Mouse (Mus musculus) testis, adult 2 months (tissue): ENCODE measurements around the gene Foxp1. TPM values are rescaled to one million over a fixed set of nuclear protein-coding genes. Genes with fewer than 3 reads are reported as not detected.

Source experiments
- H3K27ac ChIP-seq: fragments of 200-500 bp; 2 replicates; pipeline ENCODE4 v1.5.1; 2012; ENCODE audit warnings: low read depth, low read length; ENCODE audit not compliant: control insufficient read depth, insufficient read depth
- H3K27me3 ChIP-seq: fragments of 200-500 bp; 2 replicates; pipeline ENCODE4 v1.6.1; 2012; ENCODE audit warnings: mild to moderate bottlenecking, low read length, moderate library complexity; ENCODE audit not compliant: control insufficient read depth, insufficient read depth
- H3K36me3 ChIP-seq: fragments of 200-500 bp; 2 replicates; pipeline ENCODE4 v1.6.1; 2012; ENCODE audit warnings: mild to moderate bottlenecking, low read length; ENCODE audit not compliant: control insufficient read depth, insufficient read depth
- H3K4me1 ChIP-seq: fragments of 200-500 bp; 2 replicates; pipeline ENCODE4 v1.6.1; 2012; ENCODE audit warnings: low read length; ENCODE audit not compliant: control insufficient read depth, insufficient read depth
- H3K4me3 ChIP-seq: fragments of 200-500 bp; 2 replicates; pipeline ENCODE4 v1.5.1; 2012; ENCODE audit warnings: low read depth, mild to moderate bottlenecking, low read length, moderate library complexity, mixed read lengths; ENCODE audit not compliant: control insufficient read depth
- CTCF ChIP-seq: fragments of 200-500 bp; IDR thresholded peaks from 2 replicates; pipeline ENCODE4 v1.5.1; 2012; ENCODE audit warnings: low read depth, mild to moderate bottlenecking, inconsistent platforms, low read length, moderate library complexity; ENCODE audit not compliant: control insufficient read depth, insufficient read depth, insufficient replicate concordance
- POLR2A ChIP-seq: fragments of 200-500 bp; IDR thresholded peaks from 2 replicates; pipeline ENCODE4 v1.6.1; 2012; ENCODE audit warnings: low read depth, mild to moderate bottlenecking, inconsistent platforms, low read length, moderate library complexity; ENCODE audit not compliant: control insufficient read depth
- polyA plus RNA-seq: library from polyadenylated mRNA; depleted of rRNA; stranded (reverse); fragments of >200 nt; gene quantifications from 2 replicates; pipeline ENCODE4 v1.2.3, GENCODE M21; 2012

Foxp1 gene
- polyA plus RNA-seq, 1 experiment = 34.8 TPM

- no peaks in the 10 kb centered on the region for H3K4me1 ChIP-seq
- H3K36me3 ChIP-seq = no peaks in the 10 kb centered on the region
- no peak for TF ChIP-seq CTCF
- TF ChIP-seq POLR2A = no peak
- H3K4me3 ChIP-seq = no peak overlapping the region
- no peak overlapping the region for H3K27ac ChIP-seq
- H3K27me3 ChIP-seq = no peaks in the 10 kb centered on the region
These were observed 158.0 kb downstream of the Foxp1 start for GRCm38 (mm10) chr6:99364545-99364944.

DNA sequence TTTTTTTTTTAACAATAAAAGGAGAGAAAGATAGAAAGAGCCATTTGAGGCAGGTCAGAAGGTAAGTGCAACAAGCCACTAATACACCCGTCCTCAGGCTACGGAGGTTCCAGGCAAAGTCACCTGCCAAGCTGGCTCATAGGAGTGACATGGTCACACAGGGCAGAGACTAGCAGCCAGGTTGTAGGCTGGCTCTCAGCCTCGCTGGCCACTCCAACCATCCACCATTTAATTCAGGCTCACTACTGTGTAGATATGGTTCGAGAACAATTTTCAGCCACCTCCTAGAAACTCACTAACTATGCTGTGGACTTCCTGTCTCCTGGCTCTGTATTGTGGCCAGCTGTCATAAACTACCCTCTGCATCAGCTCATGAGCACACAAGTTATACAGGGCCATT, 161.9 kb downstream of the Foxp1 start:
- H3K27me3 ChIP-seq = no peaks in the 10 kb centered on the region
- no peaks in the 10 kb centered on the region for H3K4me1 ChIP-seq
- no peaks in the 10 kb centered on the region for H3K36me3 ChIP-seq
- H3K27ac ChIP-seq = no peak overlapping the region
- no peak overlapping the region for H3K4me3 ChIP-seq
- TF ChIP-seq CTCF (no peak), POLR2A (no peak)

GRCm38 (mm10) chr6:99359765-99360499, 162.6 kb downstream of the Foxp1 start:
- TF ChIP-seq POLR2A = no peak
- TF ChIP-seq CTCF = no peak
- Histone ChIP-seq H3K27ac (no peak overlapping the region), H3K4me3 (no peak overlapping the region), H3K36me3 (no peaks in the 10 kb centered on the region), H3K4me1 (no peaks in the 10 kb centered on the region), H3K27me3 (no peaks in the 10 kb centered on the region)

DNA sequence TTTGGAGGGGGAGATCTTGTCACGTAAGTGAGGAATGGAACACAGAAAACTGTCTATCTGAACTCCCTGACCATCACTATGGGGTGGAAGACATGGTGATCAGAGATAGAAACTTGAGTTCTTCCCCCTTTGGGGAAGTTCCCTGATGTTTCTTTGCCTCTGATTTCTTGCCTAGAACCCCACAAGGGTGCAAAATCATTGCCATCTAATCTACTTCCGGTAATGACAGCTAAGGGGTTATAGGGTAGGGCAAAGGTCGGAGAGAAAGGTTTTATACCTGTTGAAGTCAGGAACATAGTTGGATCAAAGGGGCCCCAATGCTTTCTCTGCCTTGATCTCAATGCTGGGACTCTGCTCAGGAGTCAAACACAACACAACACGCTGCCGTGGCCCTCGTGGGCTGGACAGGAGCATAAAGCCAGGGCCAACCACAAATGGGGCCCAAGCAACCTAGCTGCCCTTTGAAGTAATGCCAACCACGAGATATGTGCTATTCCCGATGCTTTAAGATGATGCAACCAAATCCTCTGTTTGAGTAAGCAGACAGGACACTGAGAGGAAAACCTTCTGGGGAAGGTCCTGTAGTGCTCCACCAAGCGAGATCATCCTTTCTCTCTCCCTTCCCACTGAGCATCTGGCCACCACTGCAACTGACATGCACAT, 163.4 kb downstream of the Foxp1 start:
- no peaks in the 10 kb centered on the region for H3K36me3 ChIP-seq
- H3K4me3 ChIP-seq = no peak overlapping the region
- H3K27ac ChIP-seq = no peak overlapping the region
- no peaks in the 10 kb centered on the region for H3K27me3 ChIP-seq
- H3K4me1 ChIP-seq = no peaks in the 10 kb centered on the region
- TF ChIP-seq CTCF (no peak), POLR2A (no peak)

GRCm38 (mm10) chr6:99357931-99358330, 164.6 kb downstream of the Foxp1 start:
- TF ChIP-seq POLR2A (no peak), CTCF (no peak)
- H3K4me3 ChIP-seq = no peak overlapping the region
- no peaks in the 10 kb centered on the region for H3K4me1 ChIP-seq
- H3K36me3 ChIP-seq = no peaks in the 10 kb centered on the region
- no peak overlapping the region for H3K27ac ChIP-seq
- H3K27me3 ChIP-seq = no peaks in the 10 kb centered on the region

DNA sequence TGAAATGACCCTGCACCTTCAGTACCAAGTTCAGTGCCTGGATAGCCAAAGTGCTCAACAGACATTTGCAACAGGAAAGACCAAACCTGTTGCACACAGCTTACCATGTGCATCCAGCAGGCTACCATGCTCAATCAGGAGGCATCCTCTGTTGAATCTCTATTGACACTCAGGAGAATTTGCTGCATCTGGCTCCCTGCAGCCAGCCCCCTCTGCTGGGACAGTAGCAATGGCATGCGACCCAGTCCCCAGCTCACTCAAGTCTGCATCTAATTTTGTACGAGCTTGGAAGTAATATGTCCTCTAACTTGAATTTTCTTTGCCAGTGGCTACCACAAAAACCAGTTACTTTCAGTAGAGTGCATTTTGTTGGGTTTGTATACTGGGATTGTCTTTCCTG, 168.2 kb downstream of the Foxp1 start:
- Histone ChIP-seq H3K27ac (no peak overlapping the region), H3K4me3 (no peak overlapping the region), H3K27me3 (no peaks in the 10 kb centered on the region), H3K36me3 (no peaks in the 10 kb centered on the region), H3K4me1 (no peaks in the 10 kb centered on the region)
- TF ChIP-seq CTCF (no peak), POLR2A (no peak)

DNA sequence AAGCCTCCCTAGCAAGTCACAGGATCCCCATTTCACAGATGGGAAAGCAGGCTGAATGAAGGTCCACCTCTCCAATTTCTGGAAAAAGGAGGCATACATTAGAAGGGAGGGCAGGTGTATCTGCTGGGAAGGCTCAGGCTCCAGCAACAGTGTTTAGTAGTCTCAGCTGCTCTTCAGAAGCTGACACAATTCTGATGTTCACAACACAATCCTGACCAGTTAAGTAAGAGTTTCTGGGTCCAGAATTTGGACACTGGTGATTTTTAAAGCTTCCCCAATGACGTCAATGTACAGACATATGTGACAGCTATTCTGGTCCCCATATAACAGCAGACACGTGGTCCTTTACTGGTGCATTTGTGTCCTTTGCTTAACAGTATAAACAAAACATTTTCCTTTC, 169.1 kb downstream of the Foxp1 start:
- TF ChIP-seq CTCF (no peak), POLR2A (no peak)
- Histone ChIP-seq H3K4me1 (no peaks in the 10 kb centered on the region), H3K27me3 (no peaks in the 10 kb centered on the region), H3K36me3 (no peaks in the 10 kb centered on the region), H3K27ac (no peak overlapping the region), H3K4me3 (no peak overlapping the region)
